Mouse (Mus musculus) forebrain, embryonic 12.5 days (tissue): ENCODE results near the gene Jun. TPM values are rescaled to one million over a fixed set of nuclear protein-coding genes. Genes with fewer than 3 reads are reported as not detected.

Experiments used
- ATAC-seq: fragments of 200-750 bp; cut with Nextera tagmentation; 2 replicates; pipeline ENCODE4 v1.8.0; 2017; ENCODE audit warnings: moderate TSS enrichment; ENCODE audit not compliant: low FRiP score
- H3K27ac ChIP-seq: fragments of 300-500 bp; sonication (generic); 2 replicates; pipeline ENCODE4 v1.5.1; 2016; ENCODE audit warnings: mild to moderate bottlenecking
- H3K27me3 ChIP-seq: fragments of 300-500 bp; sonication (generic); 2 replicates; pipeline ENCODE4 v1.6.1; 2016; ENCODE audit warnings: mild to moderate bottlenecking
- H3K36me3 ChIP-seq: fragments of 300-500 bp; sonication (generic); replicated peaks from 2 replicates; pipeline ENCODE4 v1.6.1; 2016; ENCODE audit warnings: mild to moderate bottlenecking
- H3K4me1 ChIP-seq: fragments of 300-500 bp; sonication (generic); 2 replicates; pipeline ENCODE4 v1.6.1; 2016
- H3K4me2 ChIP-seq: fragments of 300-500 bp; sonication (generic); 2 replicates; pipeline ENCODE4 v1.6.1; 2016; ENCODE audit warnings: mild to moderate bottlenecking, moderate library complexity
- H3K4me3 ChIP-seq: fragments of 300-500 bp; sonication (generic); replicated peaks from 2 replicates; pipeline ENCODE4 v1.5.1; 2016; ENCODE audit warnings: mild to moderate bottlenecking
- H3K9ac ChIP-seq: fragments of 300-500 bp; sonication (generic); 2 replicates; pipeline ENCODE4 v1.6.1; 2016; ENCODE audit warnings: mild to moderate bottlenecking
- H3K9me3 ChIP-seq: fragments of 300-500 bp; sonication (generic); 2 replicates; pipeline ENCODE4 v1.6.1; 2016
- WGBS: fragments of 180-500 bp; shearing (Covaris S2); methylation state at CpG from one replicate; pipeline ENCODE4 v1.1.7; 2016; 5-methylcytosine and 5-hydroxymethylcytosine counted together
- polyA plus RNA-seq: library from polyadenylated mRNA; unstranded; fragments of >200 nt; fragmentation: Nextera tagmentation; extraction: Ambion mirVana; gene quantifications from 2 replicates; pipeline ENCODE4 v1.2.1, GENCODE M21; 2016

The Jun gene
- 101 and 107 TPM in 2 replicates for polyA plus RNA-seq

- Histone ChIP-seq H3K27me3 (no peaks in the 10 kb centered on the region), H3K9me3 (no peaks in the 10 kb centered on the region), H3K4me1 (peaks cover 31% of the 10 kb centered on the region), H3K4me2 (peak within 1 kb of the TSS; percentile 90), H3K27ac (peak within 1 kb of the TSS; percentile 98), H3K9ac (peak within 1 kb of the TSS; percentile 95), H3K4me3 (peak within 1 kb of the TSS; percentile 85), H3K36me3 (no peaks in the 10 kb centered on the region)
- under 1% methylated on average over 68 of the region's 68 CpGs for WGBS
- peak; percentile 95 for ATAC-seq
These were observed at the start of gene Jun for GRCm38 (mm10) chr4:95052025-95052899. Gene Jun, minus strand, starts transcription at chr4:95052222.

GRCm38 (mm10) chr4:95101684-95102083, 49.7 kb upstream of the Jun start:
- Histone ChIP-seq H3K27me3 (peaks cover 9% of the 10 kb centered on the region; the same call in 1 of the 2 replicates), H3K4me3 (no peak overlapping the region), H3K36me3 (no peaks in the 10 kb centered on the region), H3K9me3 (no peaks in the 10 kb centered on the region), H3K27ac (no peak overlapping the region), H3K9ac (no peak overlapping the region), H3K4me1 (peaks cover 16% of the 10 kb centered on the region), H3K4me2 (no peak overlapping the region)
- no peak for ATAC-seq
- 94% methylated on average over 7 of the region's 7 CpGs for WGBS

GRCm38 (mm10) chr4:95100694-95101093, 48.7 kb upstream of the Jun start:
- Histone ChIP-seq H3K9me3 (no peaks in the 10 kb centered on the region), H3K4me3 (no peak overlapping the region), H3K27ac (no peak overlapping the region), H3K27me3 (0 out of 2 replicates have a peak, but pooled peaks cover 3% of the 10 kb centered on the region), H3K9ac (no peak overlapping the region), H3K4me1 (peaks cover 7% of the 10 kb centered on the region), H3K4me2 (no peak overlapping the region), H3K36me3 (no peaks in the 10 kb centered on the region)
- no peak for ATAC-seq

GRCm38 (mm10) chr4:95099373-95099772, 47.4 kb upstream of the Jun start:
- Histone ChIP-seq H3K9me3 (no peaks in the 10 kb centered on the region), H3K9ac (no peak overlapping the region), H3K4me3 (no peak overlapping the region), H3K4me2 (no peak overlapping the region), H3K4me1 (no peaks in the 10 kb centered on the region), H3K36me3 (no peaks in the 10 kb centered on the region), H3K27me3 (no peaks in the 10 kb centered on the region), H3K27ac (no peak overlapping the region)
- 84% methylated on average over 7 of the region's 7 CpGs for WGBS
- ATAC-seq: no peak

GRCm38 (mm10) chr4:95098722-95099097, 46.7 kb upstream of the Jun start:
- no peak overlapping the region for H3K4me3 ChIP-seq
- H3K27me3 ChIP-seq: no peaks in the 10 kb centered on the region
- no peak for ATAC-seq
- H3K9ac ChIP-seq: no peak overlapping the region
- WGBS: 53% methylated on average over 5 of the region's 5 CpGs
- H3K4me1 ChIP-seq: no peaks in the 10 kb centered on the region
- H3K36me3 ChIP-seq: no peaks in the 10 kb centered on the region
- no peak overlapping the region for H3K27ac ChIP-seq
- H3K9me3 ChIP-seq: no peaks in the 10 kb centered on the region
- H3K4me2 ChIP-seq: no peak overlapping the region

GRCm38 (mm10) chr4:95097942-95098721, 46.1 kb upstream of the Jun start:
- Histone ChIP-seq H3K36me3 (no peaks in the 10 kb centered on the region), H3K4me3 (no peak overlapping the region), H3K4me2 (no peak overlapping the region), H3K27me3 (no peaks in the 10 kb centered on the region), H3K9me3 (no peaks in the 10 kb centered on the region), H3K4me1 (no peaks in the 10 kb centered on the region), H3K27ac (no peak overlapping the region), H3K9ac (no peak overlapping the region)
- WGBS: 74% methylated on average over 10 of the region's 10 CpGs
- ATAC-seq: no peak

- no peak for ATAC-seq
- WGBS: 83% methylated on average over 2 of the region's 2 CpGs
These were observed 44.7 kb upstream of the Jun start for GRCm38 (mm10) chr4:95096731-95097130.

GRCm38 (mm10) chr4:95095911-95096310, 43.9 kb upstream of the Jun start:
- Histone ChIP-seq H3K27me3 (no peaks in the 10 kb centered on the region), H3K4me3 (no peak overlapping the region), H3K4me2 (no peak overlapping the region), H3K9ac (no peak overlapping the region), H3K9me3 (no peaks in the 10 kb centered on the region), H3K36me3 (no peaks in the 10 kb centered on the region), H3K27ac (no peak overlapping the region), H3K4me1 (0 out of 2 replicates have a peak, but pooled peaks cover 3% of the 10 kb centered on the region)
- ATAC-seq: no peak
- 85% methylated on average over 6 of the region's 6 CpGs for whole genome bisulfite sequencing

More at GRCm38 (mm10) chr4:95096731-95097130, 44.7 kb upstream of the Jun start:
- Histone ChIP-seq H3K36me3 (no peaks in the 10 kb centered on the region), H3K27me3 (no peaks in the 10 kb centered on the region), H3K4me2 (no peak overlapping the region), H3K4me1 (0 out of 2 replicates have a peak, but pooled peaks cover 3% of the 10 kb centered on the region), H3K4me3 (no peak overlapping the region), H3K27ac (no peak overlapping the region), H3K9ac (no peak overlapping the region), H3K9me3 (no peaks in the 10 kb centered on the region)

GRCm38 (mm10) chr4:95095355-95095754, 43.3 kb upstream of the Jun start:
- Histone ChIP-seq H3K27me3 (no peaks in the 10 kb centered on the region), H3K4me2 (no peak overlapping the region), H3K9ac (no peak overlapping the region), H3K36me3 (no peaks in the 10 kb centered on the region), H3K4me1 (0 out of 2 replicates have a peak, but pooled peaks cover 3% of the 10 kb centered on the region), H3K4me3 (no peak overlapping the region), H3K9me3 (no peaks in the 10 kb centered on the region), H3K27ac (no peak overlapping the region)
- WGBS: 87% methylated on average over 6 of the region's 6 CpGs
- no peak for ATAC-seq

GRCm38 (mm10) chr4:95094700-95095113, 42.7 kb upstream of the Jun start:
- 55% methylated on average over 4 of the region's 4 CpGs for WGBS
- Histone ChIP-seq H3K27me3 (no peaks in the 10 kb centered on the region), H3K36me3 (no peaks in the 10 kb centered on the region), H3K27ac (no peak overlapping the region), H3K4me2 (no peak overlapping the region), H3K4me3 (no peak overlapping the region), H3K9me3 (no peaks in the 10 kb centered on the region), H3K4me1 (0 out of 2 replicates have a peak, but pooled peaks cover 3% of the 10 kb centered on the region), H3K9ac (no peak overlapping the region)
- no peak for ATAC-seq

GRCm38 (mm10) chr4:95093615-95094014, 41.6 kb upstream of the Jun start:
- Histone ChIP-seq H3K27me3 (no peaks in the 10 kb centered on the region), H3K4me3 (no peak overlapping the region), H3K27ac (no peak overlapping the region), H3K4me2 (no peak overlapping the region), H3K9me3 (no peaks in the 10 kb centered on the region), H3K9ac (no peak overlapping the region), H3K4me1 (0 out of 2 replicates have a peak, but pooled peaks cover 3% of the 10 kb centered on the region), H3K36me3 (no peaks in the 10 kb centered on the region)
- ATAC-seq: no peak
- 81% methylated on average over 6 of the region's 6 CpGs for WGBS

- no peaks in the 10 kb centered on the region for H3K27me3 ChIP-seq
- no peaks in the 10 kb centered on the region for H3K9me3 ChIP-seq
- H3K9ac ChIP-seq: no peak overlapping the region
- no peak overlapping the region for H3K27ac ChIP-seq
- no peak overlapping the region for H3K4me2 ChIP-seq
- H3K36me3 ChIP-seq: no peaks in the 10 kb centered on the region
- 0 out of 2 replicates have a peak, but pooled peaks cover 3% of the 10 kb centered on the region for H3K4me1 ChIP-seq
- H3K4me3 ChIP-seq: no peak overlapping the region
- no peak for ATAC-seq
- WGBS: 90% methylated on average over 4 of the region's 4 CpGs
These were observed 40.5 kb upstream of the Jun start for GRCm38 (mm10) chr4:95092516-95092915.
